Mouse (Mus musculus): ENCODE measurements at regions not wholly inside any gene's neighbourhood (a gene's known extent, or its start where the extent isn't known, plus 50 kb on each side); places are given as distances from the start of the nearest gene placed in this dataset.
"Not testable (repeated sequence)": the region's sequence is repeated elsewhere in the genome, so short reads cannot be mapped to it uniquely, and the experiment has no call there.

- not testable (repeated sequence) for DNase-seq (ENCODE audit: low spot score in 2 of 2)
These were observed 1405.1 kb downstream of the 4930444P10Rik start for GRCm38 (mm10) chr1:14688041-14688440.

DNA sequence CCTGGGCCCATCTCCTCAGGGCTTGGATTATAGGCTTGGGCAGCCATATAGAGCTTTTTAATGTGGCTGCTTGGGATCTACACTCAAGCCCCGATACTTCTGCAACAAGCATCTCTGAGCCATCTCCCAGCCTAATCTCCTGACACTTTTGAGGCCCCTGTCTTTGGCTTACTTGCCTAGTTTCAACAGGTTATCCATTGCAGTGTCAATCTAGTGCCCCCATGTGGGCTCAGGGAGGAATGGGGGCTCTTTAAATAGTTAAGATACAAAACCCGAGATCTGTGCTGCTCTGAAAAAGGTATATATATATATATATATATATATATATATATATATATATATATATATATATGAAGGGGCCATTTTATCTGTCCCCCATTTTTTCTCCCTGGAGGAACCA is 1407.0 kb downstream of the 4930444P10Rik start:
- DNase-seq (ENCODE audit: low spot score in 2 of 2), result no peak

- DNase-seq (ENCODE audit: low spot score in 2 of 2), result no peak
These were observed 1412.7 kb downstream of the 4930444P10Rik start for GRCm38 (mm10) chr1:14680443-14680842.

GRCm38 (mm10) chr1:14672393-14672999 is 1420.6 kb downstream of the 4930444P10Rik start:
- no peak for DNase-seq (ENCODE audit: low spot score in 2 of 2)

DNA sequence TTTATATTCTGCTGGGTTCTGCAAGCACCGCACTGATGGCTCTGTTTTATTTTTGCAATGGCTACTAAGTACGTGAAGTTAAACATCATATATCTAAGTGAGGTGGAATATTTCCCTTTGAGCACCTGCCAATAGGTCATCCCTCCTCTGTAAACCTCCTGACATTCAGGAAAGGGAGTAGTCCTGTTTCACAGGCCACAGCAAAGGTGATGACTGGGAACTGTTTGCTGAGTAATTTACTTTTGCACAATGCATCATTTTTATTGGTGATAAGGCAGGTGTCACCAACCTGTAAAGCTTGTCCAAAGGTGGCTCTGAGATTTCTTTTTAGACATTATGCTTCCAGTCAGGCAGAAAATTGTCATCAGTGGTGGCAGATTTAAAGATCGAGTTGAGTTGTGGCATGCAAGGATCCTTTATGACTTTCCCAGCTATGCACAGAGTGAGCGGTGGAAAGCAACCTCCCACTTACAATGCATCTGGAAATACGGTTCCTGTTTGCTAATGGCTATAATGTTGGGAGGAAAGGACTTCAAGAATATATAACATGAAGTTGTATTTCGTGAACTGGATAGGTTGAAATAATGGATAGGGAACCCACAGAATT is 1430.3 kb downstream of the 4930444P10Rik start:
- no peak for DNase-seq (ENCODE audit: low spot score in 2 of 2)

DNA sequence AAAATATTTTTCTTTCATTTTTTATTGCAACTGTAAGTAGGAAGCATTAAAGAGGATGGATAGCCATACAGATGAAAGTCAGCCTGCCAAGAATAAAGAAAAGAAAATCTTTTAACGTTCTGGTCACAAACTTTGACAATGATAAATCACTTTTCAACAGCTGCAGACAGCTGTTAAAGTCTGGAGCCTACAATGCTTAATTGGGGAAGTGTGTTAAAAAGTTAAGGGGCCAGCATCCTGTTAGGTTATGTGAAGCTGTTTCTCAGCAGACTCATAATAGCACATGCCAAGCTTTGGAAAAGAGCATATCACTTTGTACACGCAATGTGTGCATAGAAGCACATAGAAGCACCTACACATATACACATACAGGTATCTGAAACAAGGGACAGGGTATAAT is 1431.3 kb downstream of the 4930444P10Rik start:
- DNase-seq (ENCODE audit: low spot score in 2 of 2), result no peak

DNA sequence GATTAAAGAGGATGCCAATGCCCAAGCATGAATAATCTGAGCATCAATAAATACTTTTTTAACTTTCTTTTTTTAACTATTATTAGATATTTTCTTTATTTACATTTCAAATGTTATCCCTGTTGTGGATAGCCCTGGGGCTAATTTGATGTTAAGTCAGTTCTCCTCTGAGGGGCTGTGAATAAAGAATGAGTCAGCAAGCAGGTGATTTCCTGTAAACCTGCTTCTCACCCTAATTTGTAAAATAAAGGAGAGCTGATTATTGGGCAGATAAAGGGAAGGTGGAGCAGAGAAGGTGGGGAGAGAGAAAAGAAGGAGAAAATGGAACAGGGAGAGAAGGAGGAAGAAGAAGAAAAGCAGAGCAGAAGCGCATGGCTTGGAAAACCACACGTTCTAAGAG is 1442.8 kb downstream of the 4930444P10Rik start:
- no peak for DNase-seq (ENCODE audit: low spot score in 2 of 2)

DNA sequence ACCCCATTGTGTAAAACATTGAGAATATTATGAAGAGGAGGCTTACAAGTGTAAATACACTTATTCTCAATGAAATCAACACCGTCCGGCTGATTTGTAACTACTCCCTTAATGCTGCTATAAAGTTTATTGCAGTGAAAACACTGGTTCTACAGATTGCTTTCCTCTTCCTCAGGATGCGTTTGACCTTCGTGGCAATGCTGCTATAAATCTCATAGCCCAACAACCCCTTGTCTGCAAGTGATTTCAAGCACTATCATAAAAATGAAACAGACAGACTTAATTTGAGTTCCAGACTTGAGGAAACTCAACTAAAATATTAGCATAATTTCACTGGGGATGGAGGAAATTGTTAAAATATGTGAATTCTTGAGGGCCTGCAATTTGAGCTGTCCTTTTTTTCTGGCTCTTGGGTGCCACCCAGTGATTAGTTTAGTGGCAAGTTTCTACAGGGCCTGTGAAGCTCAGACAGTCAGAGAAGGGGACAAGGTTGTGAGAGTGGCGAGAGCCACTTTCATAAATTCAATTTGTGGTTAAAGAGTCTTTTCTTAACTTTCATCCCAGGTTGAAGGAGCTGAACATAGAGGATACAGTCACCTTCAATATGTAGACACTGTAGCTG is 1457.4 kb downstream of the 4930444P10Rik start:
- DNase-seq (ENCODE audit: low spot score in 2 of 2), result peak in 1 of 2 experiments; percentile 25

- DNase-seq (ENCODE audit: low spot score in 2 of 2), result no peak
These were observed 1461.1 kb downstream of the 4930444P10Rik start for GRCm38 (mm10) chr1:14631994-14632393.

DNA sequence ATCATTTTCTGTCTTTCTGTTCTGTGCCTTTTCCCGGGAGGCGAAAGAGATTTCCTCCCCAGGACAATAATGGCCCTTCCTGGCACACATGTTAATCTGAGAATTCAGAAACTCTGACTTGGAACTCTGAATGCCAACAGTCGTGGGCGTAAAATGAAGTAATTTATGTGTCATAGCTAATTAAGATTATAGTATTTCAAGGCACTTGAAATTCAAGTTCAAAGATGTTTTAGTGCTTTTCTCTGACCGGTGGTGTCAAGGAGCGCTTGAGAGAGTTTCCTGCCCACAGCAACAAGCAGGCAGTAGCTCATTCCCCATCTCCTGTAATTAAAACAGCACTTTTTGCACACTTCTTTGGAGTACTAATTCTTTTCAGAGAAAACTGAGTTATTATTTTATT is 1465.9 kb downstream of the 4930444P10Rik start:
- DNase-seq (ENCODE audit: low spot score in 2 of 2), result no peak

- DNase-seq (ENCODE audit: low spot score in 2 of 2), result no peak
These were observed 1466.4 kb downstream of the 4930444P10Rik start for GRCm38 (mm10) chr1:14626685-14627084.

- no peak for DNase-seq (ENCODE audit: low spot score in 2 of 2)
These were observed 1472.1 kb downstream of the 4930444P10Rik start for GRCm38 (mm10) chr1:14620922-14621430.

DNA sequence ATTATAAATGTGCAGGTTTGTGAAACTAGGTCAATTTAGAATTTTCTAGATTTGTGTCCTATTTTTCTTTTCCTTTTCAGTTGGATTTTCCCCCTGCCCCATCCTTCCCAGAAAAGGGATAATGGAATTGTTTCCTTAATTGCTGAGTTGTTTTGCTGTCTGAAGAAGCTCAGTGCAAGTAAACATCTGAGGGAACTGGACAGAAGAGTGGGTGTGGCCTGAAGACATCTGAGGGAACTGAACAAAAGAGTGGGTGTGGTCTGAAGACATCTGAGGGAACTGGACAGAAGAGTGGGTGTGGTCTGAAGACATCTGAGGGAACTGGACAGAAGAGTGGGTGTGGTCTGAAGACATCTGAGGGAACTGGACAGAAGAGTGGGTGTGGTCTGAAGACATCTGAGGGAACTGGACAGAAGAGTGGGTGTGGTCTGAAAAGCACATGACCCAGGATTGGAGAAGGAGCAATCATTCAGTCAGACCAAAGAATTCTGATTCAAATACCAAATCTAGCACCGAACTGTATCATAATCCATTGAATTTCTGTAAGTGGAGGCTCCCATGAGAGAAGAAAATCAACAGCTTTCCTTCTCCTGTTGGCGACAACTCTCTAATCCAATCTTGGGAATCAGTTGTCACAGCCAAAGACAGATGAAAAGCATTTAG is 1479.8 kb downstream of the 4930444P10Rik start:
- DNase-seq (ENCODE audit: low spot score in 2 of 2), result no peak

DNA sequence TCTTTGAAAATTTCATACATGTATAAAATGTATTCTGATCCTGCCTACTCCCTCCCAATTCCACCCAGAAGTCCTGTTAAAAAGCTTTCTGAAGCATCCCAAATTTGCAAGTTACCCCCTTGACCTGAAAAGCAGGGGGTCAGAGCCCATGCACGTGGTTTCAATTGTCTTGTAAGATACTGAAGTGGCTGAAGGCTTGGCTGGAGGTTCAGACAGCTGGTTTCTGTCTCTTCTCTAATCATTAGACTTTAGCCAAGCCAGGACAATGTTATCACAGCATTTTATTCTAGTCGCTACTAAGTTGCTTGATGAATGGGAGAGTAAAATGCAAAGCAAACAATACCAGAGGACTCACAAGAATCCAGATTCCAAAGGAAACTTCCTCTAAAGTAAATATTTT is 1484.1 kb downstream of the 4930444P10Rik start:
- no peak for DNase-seq (ENCODE audit: low spot score in 2 of 2)

- DNase-seq (ENCODE audit: low spot score in 2 of 2), result no peak
These were observed 1497.2 kb downstream of the 4930444P10Rik start for GRCm38 (mm10) chr1:14595961-14596360.

DNA sequence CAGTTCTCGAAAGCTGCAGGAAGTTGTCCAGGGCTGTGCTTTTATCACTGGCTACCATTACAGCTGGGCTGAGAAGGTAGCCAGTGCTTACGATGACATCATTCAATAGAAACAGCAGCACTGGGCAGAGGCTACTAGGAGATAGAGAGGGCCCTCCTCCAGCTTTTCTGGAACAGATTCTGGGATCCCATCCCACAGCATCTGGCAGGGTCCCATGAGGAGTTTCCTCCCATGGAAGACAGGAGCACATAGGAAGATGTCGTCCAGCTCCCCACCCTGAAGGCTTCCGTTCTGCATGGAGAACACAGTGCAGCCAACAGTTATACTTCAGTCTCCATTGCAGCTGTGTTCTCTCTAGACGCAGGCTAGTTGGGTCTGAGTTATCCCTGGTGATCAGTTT is 1503.2 kb downstream of the 4930444P10Rik start:
- DNase-seq (ENCODE audit: low spot score in 2 of 2), result no peak

DNA sequence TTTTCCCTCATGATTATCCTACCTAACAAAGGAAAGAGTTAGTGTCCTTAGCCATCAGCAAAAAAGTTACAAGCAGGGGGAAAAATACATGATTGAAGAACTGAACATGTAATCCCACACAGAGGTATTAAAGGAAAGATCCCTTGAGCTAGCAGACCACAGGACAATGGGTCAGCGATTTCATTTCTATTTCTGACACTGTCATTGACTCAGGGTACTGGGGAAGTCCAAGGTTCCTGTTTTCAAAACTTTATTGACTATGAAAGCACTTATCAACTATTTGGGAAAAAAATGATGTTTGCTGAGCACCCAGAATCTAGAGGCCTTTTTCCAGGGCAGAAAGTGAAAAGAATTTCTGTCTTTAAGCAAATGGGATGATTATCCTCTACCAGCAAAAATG is 1513.7 kb downstream of the 4930444P10Rik start:
- no peak for DNase-seq (ENCODE audit: low spot score in 2 of 2)

DNA sequence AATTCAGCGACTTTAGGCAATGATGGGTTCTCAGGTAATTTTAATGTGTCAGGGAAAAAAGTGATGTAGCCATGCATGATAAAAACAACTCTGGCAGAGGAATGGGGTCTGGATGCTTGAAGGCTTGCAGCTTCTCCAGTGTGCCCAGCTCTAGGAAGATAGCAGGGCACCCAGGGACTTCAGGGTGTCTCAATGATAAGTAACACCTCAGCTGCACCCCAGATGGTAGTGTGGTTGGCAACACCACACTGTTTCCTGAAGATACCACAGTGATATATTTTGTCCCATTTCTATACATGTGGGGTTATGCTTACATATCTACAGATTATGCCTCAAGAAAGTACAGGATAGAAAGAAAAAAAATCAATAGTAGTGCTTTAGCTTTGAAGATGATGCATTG is 1516.9 kb downstream of the 4930444P10Rik start:
- DNase-seq (ENCODE audit: low spot score in 2 of 2), result no peak

- DNase-seq (ENCODE audit: low spot score in 2 of 2), result no peak
These were observed 1522.6 kb downstream of the 4930444P10Rik start for GRCm38 (mm10) chr1:14570562-14570981.

DNA sequence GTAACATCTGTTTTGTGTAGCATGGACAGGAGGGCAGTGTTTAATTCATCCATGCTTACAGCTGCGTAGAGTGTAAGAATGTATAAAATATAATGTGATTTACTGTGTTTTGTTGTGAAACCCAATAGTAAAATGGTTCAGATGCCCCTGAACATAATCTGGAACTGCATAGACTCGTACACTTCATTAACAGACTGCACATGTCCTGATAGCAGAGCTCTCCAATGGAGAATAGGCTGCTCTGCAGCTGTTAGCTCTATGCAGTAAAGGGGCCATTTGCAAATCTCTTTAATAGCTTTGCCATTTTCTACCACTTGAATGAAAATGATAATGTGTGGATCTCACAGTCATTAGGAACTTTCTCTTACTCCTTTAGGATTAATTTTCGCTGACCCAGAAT is 1523.0 kb downstream of the 4930444P10Rik start:
- DNase-seq (ENCODE audit: low spot score in 2 of 2), result no peak

GRCm38 (mm10) chr1:14567006-14567405 is 1526.1 kb downstream of the 4930444P10Rik start:
- DNase-seq (ENCODE audit: low spot score in 2 of 2), result no peak

GRCm38 (mm10) chr1:14566386-14566785 is 1526.7 kb downstream of the 4930444P10Rik start:
- no peak for DNase-seq (ENCODE audit: low spot score in 2 of 2)

Measured in frontal cortex, postnatal 10 days (tissue).